Mouse (Mus musculus): Measurements from ENCODE around the gene Pan3.
"Not testable (repeated sequence)": the region's sequence is repeated elsewhere in the genome, so short reads cannot be mapped to it uniquely, and the experiment has no call there.

The Pan3 gene

GRCm38 (mm10) chr5:147551879-147552627 lies 122.1 kb downstream of the Pan3 start:
- no peak for DNase-seq (ENCODE audit: low spot score in 2 of 2)

GRCm38 (mm10) chr5:147557641-147558040 lies 127.7 kb downstream of the Pan3 start:
- DNase-seq (ENCODE audit: low spot score in 2 of 2): not testable (repeated sequence)

- no peak for DNase-seq (ENCODE audit: low spot score in 2 of 2)
Measured at GRCm38 (mm10) chr5:147563511-147564139, 133.7 kb downstream of the Pan3 start.

GRCm38 (mm10) chr5:147564140-147564590 lies 134.2 kb downstream of the Pan3 start:
- DNase-seq (ENCODE audit: low spot score in 2 of 2): no peak

DNA sequence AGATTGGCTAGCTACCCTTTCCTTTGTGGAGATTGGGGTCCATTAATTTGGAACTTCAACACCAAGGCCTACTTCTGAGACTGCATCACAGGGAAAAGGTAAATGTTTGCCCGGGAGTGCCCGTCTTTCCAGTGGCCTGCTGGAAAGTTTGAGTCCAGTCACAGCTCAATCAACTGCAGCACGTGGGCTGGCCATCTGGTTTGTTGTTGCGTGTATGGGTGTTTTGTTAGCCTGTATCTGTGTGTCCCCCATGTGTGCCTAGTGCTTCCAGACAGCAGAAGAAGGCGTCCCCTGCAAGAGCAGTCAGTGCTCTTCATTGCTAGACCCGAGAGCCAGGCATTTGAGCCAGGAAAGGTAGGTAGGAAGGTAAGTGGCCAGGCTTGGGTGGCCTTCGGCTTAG lies 135.5 kb downstream of the Pan3 start:
- DNase-seq (ENCODE audit: low spot score in 2 of 2): no peak

GRCm38 (mm10) chr5:147566335-147566734 lies 136.4 kb downstream of the Pan3 start:
- DNase-seq (ENCODE audit: low spot score in 2 of 2): no peak

- DNase-seq (ENCODE audit: low spot score in 2 of 2): no peak
Measured at GRCm38 (mm10) chr5:147572695-147573094, 142.7 kb downstream of the Pan3 start.

DNA sequence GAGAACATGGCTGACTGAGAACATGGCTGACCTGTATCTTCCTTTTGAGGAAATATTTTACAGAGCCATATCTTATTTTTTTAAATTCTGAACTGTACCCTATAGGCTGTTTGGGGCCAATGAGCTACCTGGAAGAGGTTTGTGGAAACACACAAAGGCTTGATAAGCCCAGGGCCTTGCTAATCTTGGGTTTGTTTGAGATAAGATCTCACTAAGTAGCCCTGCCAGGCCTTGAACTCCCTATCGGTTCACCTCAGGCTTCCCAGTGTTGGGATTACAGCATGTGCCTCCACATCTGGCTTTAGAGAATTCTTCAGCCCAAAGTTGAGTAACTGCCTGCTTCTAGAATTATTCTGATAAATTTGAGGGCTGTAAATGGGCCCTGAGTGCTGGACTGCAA lies 143.6 kb downstream of the Pan3 start:
- DNase-seq (ENCODE audit: low spot score in 2 of 2): no peak

DNA sequence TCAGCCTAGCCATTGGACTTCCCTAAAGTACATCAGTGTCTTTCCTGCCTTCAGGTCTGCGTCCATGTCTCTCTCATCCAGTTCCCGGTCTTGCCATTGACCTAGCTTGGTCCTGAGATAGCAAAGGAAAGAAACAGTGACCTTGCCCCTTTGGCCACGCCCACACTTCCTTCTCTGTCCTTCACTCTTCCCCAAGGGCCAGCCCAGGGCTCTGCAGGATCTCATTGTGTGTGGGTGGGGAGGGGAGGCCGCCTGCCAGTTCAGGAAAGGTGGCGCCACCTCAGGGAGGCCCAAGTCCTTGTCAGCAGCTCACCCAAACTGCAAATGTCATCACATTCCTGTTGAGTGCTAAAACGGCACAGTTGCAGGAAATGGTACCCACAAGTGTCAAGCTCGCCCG lies 144.6 kb downstream of the Pan3 start:
- DNase-seq (ENCODE audit: low spot score in 2 of 2): no peak

GRCm38 (mm10) chr5:147577003-147577402 lies 147.0 kb downstream of the Pan3 start:
- DNase-seq (ENCODE audit: low spot score in 2 of 2): no peak

DNA sequence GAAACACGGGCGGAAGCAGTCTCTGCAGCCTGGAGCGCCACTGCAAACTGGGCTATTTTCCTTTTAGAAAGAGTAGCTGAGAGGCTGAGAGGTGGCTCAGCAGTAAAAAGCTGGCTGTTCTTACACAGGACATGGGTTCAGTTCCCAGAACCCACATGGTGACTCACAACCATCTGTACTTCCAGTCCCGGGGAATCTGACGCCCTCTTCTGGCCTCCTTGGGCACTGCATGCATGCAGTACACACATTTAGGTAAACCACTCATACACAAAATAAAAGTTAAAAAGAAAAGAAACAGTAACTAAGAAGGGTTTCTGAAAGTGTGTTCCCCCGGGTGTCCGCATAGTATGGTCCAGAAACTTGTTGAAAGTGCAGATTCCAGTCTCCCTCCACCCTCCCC lies 149.2 kb downstream of the Pan3 start:
- no peak for DNase-seq (ENCODE audit: low spot score in 2 of 2)

- no peak for DNase-seq (ENCODE audit: low spot score in 2 of 2)
Measured at GRCm38 (mm10) chr5:147579691-147580090, 149.7 kb downstream of the Pan3 start.

GRCm38 (mm10) chr5:147580181-147580580 lies 150.2 kb downstream of the Pan3 start:
- DNase-seq (ENCODE audit: low spot score in 2 of 2): no peak

GRCm38 (mm10) chr5:147583702-147584298 lies 153.8 kb downstream of the Pan3 start:
- DNase-seq (ENCODE audit: low spot score in 2 of 2): peak in 1 of 2 experiments; percentile 72

- DNase-seq (ENCODE audit: low spot score in 2 of 2): no peak
Measured at GRCm38 (mm10) chr5:147584648-147585047, 154.7 kb downstream of the Pan3 start.

DNA sequence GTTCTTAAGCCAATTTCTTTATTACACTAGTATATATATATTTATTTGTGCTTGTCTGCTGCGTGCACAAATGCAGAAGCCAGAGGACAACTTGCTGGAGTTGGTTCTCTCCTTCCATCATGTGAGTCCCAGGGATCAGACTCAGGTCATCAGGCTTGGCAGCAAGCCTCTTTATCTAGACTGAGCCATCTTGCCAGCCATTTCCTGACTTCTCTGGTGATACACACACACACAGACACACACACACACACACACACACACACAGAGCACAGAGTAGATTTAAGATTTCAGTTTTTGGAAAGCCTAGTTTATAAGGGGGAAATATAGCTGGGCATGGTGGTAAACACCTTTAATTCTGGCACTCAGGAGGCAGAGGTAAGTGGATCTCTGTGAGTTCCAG lies 155.1 kb downstream of the Pan3 start:
- no peak for DNase-seq (ENCODE audit: low spot score in 2 of 2)

DNA sequence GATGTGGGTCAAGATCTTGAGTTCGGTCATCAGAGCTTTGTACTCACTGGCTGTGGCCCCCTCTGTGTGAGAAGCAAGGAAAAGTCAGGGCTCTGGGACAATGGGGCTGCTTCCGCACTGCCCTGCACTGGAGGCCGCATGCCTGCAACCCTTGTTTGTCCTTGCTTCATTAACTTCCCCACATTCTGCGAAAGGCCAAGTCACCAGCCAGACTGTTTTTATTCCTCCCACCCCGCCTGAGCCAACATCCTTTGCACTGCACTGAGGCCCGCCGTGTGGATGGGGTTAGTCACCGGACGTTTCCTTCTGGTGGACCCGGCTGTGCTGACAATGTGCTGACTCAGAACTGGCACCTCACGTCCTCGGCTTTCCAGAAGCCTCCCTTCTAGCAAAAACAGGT lies 159.9 kb downstream of the Pan3 start:
- DNase-seq (ENCODE audit: low spot score in 2 of 2): no peak

DNA sequence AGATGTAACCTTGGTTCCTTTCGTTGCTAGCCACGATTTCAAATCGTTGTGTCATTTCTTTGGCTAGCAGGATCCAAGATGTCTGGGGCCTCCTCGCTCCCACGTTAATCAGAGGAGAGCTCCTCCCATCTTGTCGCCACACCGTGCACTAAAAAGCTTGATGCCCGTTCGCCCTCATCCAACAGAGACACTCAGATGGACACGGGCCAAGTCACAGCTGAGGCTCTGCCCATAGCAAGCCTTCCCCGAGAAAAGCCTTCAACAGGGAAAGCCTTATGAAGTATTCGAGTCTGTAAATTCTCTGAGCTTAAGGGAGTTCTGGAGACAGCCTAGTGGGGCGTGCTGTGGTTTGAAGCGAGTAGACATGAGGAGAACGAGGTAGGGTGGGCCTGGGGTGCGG lies 167.9 kb downstream of the Pan3 start:
- DNase-seq (ENCODE audit: low spot score in 2 of 2): no peak
